Mouse (Mus musculus) spleen, adult 2 months (tissue): ENCODE data around the gene Fam167b.

ENCODE experiments used
- CTCF ChIP-seq: fragments of 200-500 bp; IDR thresholded peaks from 2 replicates; pipeline ENCODE4 v1.5.1; 2011; ENCODE audit warnings: mild to moderate bottlenecking, inconsistent platforms; ENCODE audit not compliant: insufficient read depth, insufficient read length, insufficient replicate concordance; ENCODE audit errors: extremely low read depth
- POLR2A ChIP-seq: fragments of 200-500 bp; IDR thresholded peaks from 2 replicates; pipeline ENCODE4 v1.6.1; 2011; ENCODE audit warnings: low read depth, low read length, inconsistent platforms

GRCm38 (mm10) chr4:129582251-129582650, 3.9 kb upstream of the Fam167b start:
- no peak for TF ChIP-seq CTCF
- no peak for TF ChIP-seq POLR2A
